Mouse (Mus musculus): Measurements from ENCODE around the gene Kcnj12.

The Kcnj12 gene

GRCm38 (mm10) chr11:61024996-61025395, 2.6 kb downstream of the Kcnj12 start:
- no peak for DNase-seq (ENCODE audit: extremely low spot score)

GRCm38 (mm10) chr11:61025594-61025993, 3.2 kb downstream of the Kcnj12 start:
- no peak for DNase-seq (ENCODE audit: extremely low spot score)

GRCm38 (mm10) chr11:61026381-61026780, 4.0 kb downstream of the Kcnj12 start:
- no peak for DNase-seq (ENCODE audit: extremely low spot score)

- no peak for DNase-seq (ENCODE audit: extremely low spot score)
Measured at GRCm38 (mm10) chr11:61027160-61027559, 4.8 kb downstream of the Kcnj12 start.

- no peak for DNase-seq (ENCODE audit: extremely low spot score)
Measured at GRCm38 (mm10) chr11:61028211-61028950, 6.0 kb downstream of the Kcnj12 start.

- DNase-seq (ENCODE audit: extremely low spot score), result no peak
Measured at GRCm38 (mm10) chr11:61029116-61029740, 6.9 kb downstream of the Kcnj12 start.

- DNase-seq (ENCODE audit: extremely low spot score), result no peak
Measured at GRCm38 (mm10) chr11:61029864-61030595, 7.7 kb downstream of the Kcnj12 start.

GRCm38 (mm10) chr11:61031137-61031536, 8.8 kb downstream of the Kcnj12 start:
- DNase-seq (ENCODE audit: extremely low spot score), result no peak

GRCm38 (mm10) chr11:61031658-61032445, 9.5 kb downstream of the Kcnj12 start:
- no peak for DNase-seq (ENCODE audit: extremely low spot score)

- no peak for DNase-seq (ENCODE audit: extremely low spot score)
Measured at GRCm38 (mm10) chr11:61032481-61032880, 10.1 kb downstream of the Kcnj12 start.

- DNase-seq (ENCODE audit: extremely low spot score), result no peak
Measured at GRCm38 (mm10) chr11:61033160-61033559, 10.8 kb downstream of the Kcnj12 start.

- no peak for DNase-seq (ENCODE audit: extremely low spot score)
Measured at GRCm38 (mm10) chr11:61036639-61037038, 14.3 kb downstream of the Kcnj12 start.

- DNase-seq (ENCODE audit: extremely low spot score), result no peak
Measured at GRCm38 (mm10) chr11:61038277-61038782, 16.0 kb downstream of the Kcnj12 start.

GRCm38 (mm10) chr11:61040856-61041652, 18.7 kb downstream of the Kcnj12 start:
- DNase-seq (ENCODE audit: extremely low spot score), result no peak

DNA sequence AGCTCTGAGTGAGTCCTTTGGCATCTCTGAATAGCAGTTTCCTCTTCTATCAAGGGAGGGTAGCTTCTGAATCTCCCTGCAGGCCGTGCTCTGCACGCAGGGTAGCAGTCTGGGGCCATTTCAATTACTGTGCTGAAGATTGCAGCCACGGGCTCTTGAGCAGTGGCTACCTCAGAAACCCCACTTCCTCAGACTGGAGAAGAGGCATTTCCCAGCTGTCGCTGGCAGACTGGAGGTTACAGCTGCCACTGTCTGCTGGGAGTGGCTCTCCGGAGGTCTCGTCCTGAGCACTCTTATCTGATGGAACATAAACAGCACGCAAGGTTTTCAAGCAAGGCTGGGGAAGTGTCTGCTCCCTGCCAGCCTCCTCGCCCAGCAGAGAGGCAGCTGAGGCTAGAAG, 20.2 kb downstream of the Kcnj12 start:
- DNase-seq (ENCODE audit: extremely low spot score), result no peak

- DNase-seq (ENCODE audit: extremely low spot score), result peak; percentile 34
Measured at GRCm38 (mm10) chr11:61043055-61043992, 21.0 kb downstream of the Kcnj12 start.

- DNase-seq (ENCODE audit: extremely low spot score), result no peak
Measured at GRCm38 (mm10) chr11:61044741-61045140, 22.4 kb downstream of the Kcnj12 start.

DNA sequence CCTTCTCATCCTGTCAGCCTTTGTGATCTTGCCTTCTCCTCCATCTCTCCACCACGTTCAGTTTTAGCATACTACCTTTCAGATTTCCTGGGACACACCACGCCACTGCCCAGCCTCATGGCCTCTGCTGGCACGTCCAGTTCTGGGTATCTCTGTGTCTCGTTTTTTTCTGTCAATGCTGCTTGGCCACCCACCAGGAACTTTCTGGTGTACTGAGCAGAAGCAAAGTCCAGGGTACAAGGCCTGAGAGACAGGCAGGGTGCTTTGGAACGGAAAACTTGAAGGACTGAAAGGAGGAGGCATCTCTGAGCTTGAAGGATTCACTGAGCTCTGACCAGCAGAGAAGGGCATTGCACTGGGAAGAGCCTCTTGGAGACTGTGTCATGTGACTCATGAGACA, 25.1 kb downstream of the Kcnj12 start:
- DNase-seq (ENCODE audit: extremely low spot score), result no peak

- DNase-seq (ENCODE audit: extremely low spot score), result no peak
Measured at GRCm38 (mm10) chr11:61051151-61051550, 28.8 kb downstream of the Kcnj12 start.

DNA sequence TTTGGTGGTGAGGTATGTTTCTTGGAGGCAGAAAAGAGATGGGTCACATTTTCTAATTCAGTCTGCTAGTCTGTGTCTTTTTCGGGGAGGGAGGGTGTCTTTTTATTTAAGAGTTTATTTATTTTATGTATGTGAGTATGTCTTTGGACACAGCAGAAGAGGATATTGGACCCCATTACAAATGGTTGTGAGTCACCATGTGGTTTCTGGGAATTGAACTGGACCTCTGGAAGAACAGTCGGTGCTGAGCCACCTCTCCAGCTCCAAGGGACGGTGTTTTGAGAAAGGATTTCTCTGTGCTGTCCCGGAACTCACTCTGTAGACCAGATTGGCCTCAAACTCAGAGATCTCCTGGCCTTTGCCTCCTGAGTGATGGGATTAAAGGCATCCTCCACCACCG, 34.5 kb downstream of the Kcnj12 start:
- DNase-seq (ENCODE audit: extremely low spot score), result no peak
